12 mouse cellular contexts compared by ENCODE assay signal in the genomic region with DNA sequence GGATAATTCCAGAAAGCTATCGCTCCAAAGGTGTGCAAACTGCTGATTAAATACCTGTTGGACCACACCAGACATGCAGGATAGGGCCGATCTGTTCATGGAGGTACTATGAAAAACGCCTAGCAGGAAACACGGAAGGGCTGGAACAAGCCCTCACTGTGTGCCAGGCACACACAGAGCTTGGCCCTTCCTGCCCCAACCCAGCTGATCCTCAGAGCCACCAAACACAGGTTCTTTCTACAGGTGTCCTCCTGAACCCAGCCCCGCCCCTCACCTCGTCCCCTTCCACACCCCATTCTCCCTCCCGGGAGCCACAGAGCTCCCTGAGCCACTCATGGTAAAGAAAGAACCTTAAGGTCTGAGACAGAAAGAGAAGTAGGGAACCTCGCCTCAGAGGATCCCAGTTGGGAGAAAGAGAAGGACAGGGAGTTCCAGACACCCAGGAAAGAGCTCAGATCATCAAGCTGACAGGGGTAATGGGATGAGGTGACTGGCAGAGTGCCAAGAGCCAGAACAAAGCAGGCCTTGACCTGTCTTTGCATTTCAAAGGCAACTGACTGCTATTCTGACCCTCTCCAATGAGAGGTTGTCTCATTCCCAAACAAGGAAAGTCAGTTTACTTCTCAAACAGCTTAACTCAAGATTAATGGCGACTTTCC.
DNase-seq lines count a peak whose midpoint lies in the region; ATAC-seq lines count a peak whose summit lies in the region.
"Had no signal": no experiment of that assay in that cellular context is flagged by ENCODE, and none has a peak within 500 bp of the region (broad histone marks: within the 10 kb centered on the region; RNA-seq: fewer than 3 reads in every experiment).

No protein-coding gene starts in this region.

- no peaks in the 10 kb centered on the region for H3K27me3 ChIP-seq in hindbrain, embryonic 10.5 days (ENCODE audit: insufficient read depth, poor library complexity, severe bottlenecking)
- no peaks in the 10 kb centered on the region for H3K27me3 ChIP-seq in hindbrain, embryonic 14.5 days (ENCODE audit: control insufficient read depth, insufficient read depth, low read length)
- no peaks in the 10 kb centered on the region for H3K27me3 ChIP-seq in intestine, embryonic 16.5 days (replicated peaks; ENCODE audit: control insufficient read depth, insufficient read depth, low read length)
- H3K27me3 ChIP-seq: embryonic facial prominence, embryonic 15.5 days had no signal

- H3K4me1 ChIP-seq in hindbrain, embryonic 10.5 days (replicated peaks), result peaks cover 68% of the 10 kb centered on the region
- no peaks in the 10 kb centered on the region for H3K4me1 ChIP-seq in hindbrain, embryonic 14.5 days (replicated peaks; ENCODE audit: control insufficient read depth, insufficient read depth, low read length)
- H3K4me1 ChIP-seq in intestine, embryonic 16.5 days (ENCODE audit: control insufficient read depth, insufficient read depth, low read length), result peaks cover 28% of the 10 kb centered on the region

- H3K27ac ChIP-seq in hindbrain, embryonic 10.5 days, result peak overlapping the region; percentile 77
- no peak overlapping the region for H3K27ac ChIP-seq in hindbrain, embryonic 14.5 days
- H3K27ac ChIP-seq in intestine, embryonic 16.5 days (ENCODE audit: low read length), result peak overlapping the region; percentile 69
- H3K27ac ChIP-seq: embryonic facial prominence, embryonic 15.5 days; layer of hippocampus, adult 2 months had no signal

- peaks cover 24% of the 10 kb centered on the region for H3K36me3 ChIP-seq in hindbrain, embryonic 10.5 days
- H3K36me3 ChIP-seq in hindbrain, embryonic 14.5 days (replicated peaks; ENCODE audit: control insufficient read depth, insufficient read depth), result peaks cover 8% of the 10 kb centered on the region; the same call in 1 of the 2 replicates
- H3K36me3 ChIP-seq in intestine, embryonic 16.5 days (ENCODE audit: control insufficient read depth, insufficient read depth, low read length), result no peaks in the 10 kb centered on the region; the same call in 1 of the 2 replicates
- H3K36me3 ChIP-seq: embryonic facial prominence, embryonic 15.5 days had no signal

- WGBS in hindbrain, embryonic 10.5 days, result 68% methylated on average over 9 of the region's 9 CpGs
- WGBS in hindbrain, embryonic 14.5 days, result 66% methylated on average over 9 of the region's 9 CpGs
- WGBS in intestine, embryonic 16.5 days, result 66% methylated on average over 9 of the region's 9 CpGs

- no peak overlapping the region for H3K9ac ChIP-seq in hindbrain, embryonic 14.5 days
- H3K9ac ChIP-seq in intestine, embryonic 16.5 days (ENCODE audit: low read depth, low read length), result no peak overlapping the region
- H3K9ac ChIP-seq: embryonic facial prominence, embryonic 15.5 days had no signal

- peak; percentile 51 for DNase-seq in hindbrain, embryonic 10.5 days (ENCODE audit: low spot score)
- DNase-seq in hindbrain, embryonic 14.5 days (ENCODE audit: low spot score), result no peak
- peak; percentile 65 for DNase-seq in retina, postnatal 1 day
- no peak for DNase-seq in retina, embryonic 14.5 days (ENCODE audit: low spot score)
- DNase-seq in layer of hippocampus, postnatal 14 days (ENCODE audit: low spot score in 2 of 2), result no peak
- DNase-seq: cerebellum, adult 11 months; left cerebral cortex, postnatal 4 days; thymus, postnatal 4 days had no signal

- H3K4me3 ChIP-seq in hindbrain, embryonic 10.5 days, result no peak overlapping the region
- no peak overlapping the region for H3K4me3 ChIP-seq in hindbrain, embryonic 14.5 days (replicated peaks; ENCODE audit: low read length)
- H3K4me3 ChIP-seq in intestine, embryonic 16.5 days (ENCODE audit: low read length), result no peak overlapping the region
- H3K4me3 ChIP-seq: embryonic facial prominence, embryonic 15.5 days; layer of hippocampus, adult 2 months had no signal

- H3K4me2 ChIP-seq in hindbrain, embryonic 14.5 days (replicated peaks), result no peak overlapping the region
- H3K4me2 ChIP-seq in intestine, embryonic 16.5 days (ENCODE audit: low read depth, low read length), result peak overlapping the region; percentile 14; the same call in 1 of the 2 replicates
- H3K4me2 ChIP-seq: embryonic facial prominence, embryonic 15.5 days had no signal

- no peaks in the 10 kb centered on the region for H3K9me3 ChIP-seq in hindbrain, embryonic 10.5 days
- no peaks in the 10 kb centered on the region for H3K9me3 ChIP-seq in hindbrain, embryonic 14.5 days (ENCODE audit: control insufficient read depth, low read length)
- no peaks in the 10 kb centered on the region for H3K9me3 ChIP-seq in intestine, embryonic 16.5 days (ENCODE audit: control insufficient read depth, low read length)
- H3K9me3 ChIP-seq: embryonic facial prominence, embryonic 15.5 days had no signal

- ATAC-seq in hindbrain, embryonic 14.5 days (ENCODE audit: low FRiP score), result no peak
- ATAC-seq in intestine, embryonic 16.5 days, result peak; percentile 71
- ATAC-seq in megakaryocyte, adult 5-6 weeks (ENCODE audit: poor library complexity, severe bottlenecking), result no peak

Comparison
In these comparisons a context has a peak if more than half of its experiments do, and no peak if none do; other contexts are left out.
1. DNase-seq: peak in hindbrain, embryonic 10.5 days (single experiment) and retina, postnatal 1 day (single experiment); none in hindbrain, embryonic 14.5 days (single experiment), retina, embryonic 14.5 days (single experiment) and layer of hippocampus, postnatal 14 days (0 of 2).